Mouse (Mus musculus) heart, postnatal 10 days (tissue): ENCODE results near the gene Dock11. TPM values are rescaled to one million over a fixed set of nuclear protein-coding genes. Genes with fewer than 3 reads are reported as not detected.

Experiments used
- DNase-seq, 2 experiments: peaks; one replicate each; pipeline ENCODE4 v3.0.0; 2021
- intact Hi-C: fragments of 180-260 bp; cut with DNase I; formaldehyde crosslinking; loops from one replicate; pipeline ENCODE4 v1.15.1; 2025
- total RNA-seq, 2 experiments: library from RNA; stranded (reverse); gene quantifications; 2 replicates each; pipeline ENCODE4 v1.2.3; 2021

Gene Dock11
- total RNA-seq, 2 experiments from 2014 or later = 8.0 to 10.4 TPM

GRCm38 (mm10) chrX:35946394-35946793 lies 57.8 kb downstream of the Dock11 start:
- intact Hi-C loops = no loop called here
- no peak for DNase-seq

GRCm38 (mm10) chrX:35950135-35950534 lies 61.5 kb downstream of the Dock11 start:
- no peak for DNase-seq
- intact Hi-C loops = no loop called here

- no peak for DNase-seq
- intact Hi-C loops = no loop called here
These were observed 63.3 kb downstream of the Dock11 start for GRCm38 (mm10) chrX:35951945-35952344.

- intact Hi-C loops = no loop called here
These were observed 64.0 kb downstream of the Dock11 start for GRCm38 (mm10) chrX:35952521-35953095.

GRCm38 (mm10) chrX:35956236-35956635 lies 67.6 kb downstream of the Dock11 start:
- intact Hi-C loops = no loop called here
- no peak for DNase-seq

More at GRCm38 (mm10) chrX:35952521-35953095, 64.0 kb downstream of the Dock11 start:
- DNase-seq = no peak

GRCm38 (mm10) chrX:35963087-35963486 lies 74.5 kb downstream of the Dock11 start:
- intact Hi-C loops = no loop called here
- no peak for DNase-seq

GRCm38 (mm10) chrX:35969276-35969675 lies 80.6 kb downstream of the Dock11 start:
- intact Hi-C loops = no loop called here

GRCm38 (mm10) chrX:35976657-35977056 lies 88.0 kb downstream of the Dock11 start:
- intact Hi-C loops = no loop called here

More at GRCm38 (mm10) chrX:35969276-35969675, 80.6 kb downstream of the Dock11 start:
- no peak for DNase-seq

GRCm38 (mm10) chrX:35987981-35988380 lies 99.3 kb downstream of the Dock11 start:
- no peak for DNase-seq
- intact Hi-C loops = no loop called here

More at GRCm38 (mm10) chrX:35976657-35977056, 88.0 kb downstream of the Dock11 start:
- no peak for DNase-seq

GRCm38 (mm10) chrX:35990508-35991095 lies 102.0 kb downstream of the Dock11 start:
- intact Hi-C loops = no loop called here
- DNase-seq = no peak

GRCm38 (mm10) chrX:35994226-35994625 lies 105.6 kb downstream of the Dock11 start:
- intact Hi-C loops = no loop called here
- DNase-seq = no peak

- DNase-seq = peak; percentile 20 to 25
- intact Hi-C loops = loop anchor here (2.0 to 5.0 kb wide), 2 partner anchors 118 to 160 kb away; no protein-coding TSS in a partner anchor
These were observed 108.4 kb downstream of the Dock11 start for GRCm38 (mm10) chrX:35997004-35997403.

GRCm38 (mm10) chrX:35997793-35998419 lies 109.3 kb downstream of the Dock11 start:
- DNase-seq = no peak
- intact Hi-C loops = loop anchor here (2.0 to 5.0 kb wide), 2 partner anchors 119 to 161 kb away; no protein-coding TSS in a partner anchor

GRCm38 (mm10) chrX:36025651-36026050 lies 137.0 kb downstream of the Dock11 start:
- DNase-seq = no peak
- intact Hi-C loops = no loop called here

GRCm38 (mm10) chrX:36031113-36031512 lies 142.5 kb downstream of the Dock11 start:
- intact Hi-C loops = no loop called here
- DNase-seq = no peak

GRCm38 (mm10) chrX:36034045-36034444 lies 145.4 kb downstream of the Dock11 start:
- no peak for DNase-seq
- intact Hi-C loops = no loop called here

GRCm38 (mm10) chrX:36045731-36046130 lies 157.1 kb downstream of the Dock11 start:
- intact Hi-C loops = no loop called here
- no peak for DNase-seq

- peak; percentile 42 to 62 for DNase-seq
- intact Hi-C loops = no loop called here
These were observed 158.8 kb downstream of the Dock11 start for GRCm38 (mm10) chrX:36047451-36047850.

- DNase-seq = no peak
- intact Hi-C loops = loop anchor here (10.0 kb wide), 1 partner anchor 124 kb away; no protein-coding TSS in a partner anchor
These were observed 161.7 kb downstream of the Dock11 start for GRCm38 (mm10) chrX:36050312-36050711.

GRCm38 (mm10) chrX:36073997-36074396 lies 185.4 kb downstream of the Dock11 start:
- intact Hi-C loops = no loop called here
- no peak for DNase-seq

GRCm38 (mm10) chrX:36077164-36077563 lies 188.5 kb downstream of the Dock11 start:
- intact Hi-C loops = no loop called here
- no peak for DNase-seq

- intact Hi-C loops = loop anchor here (5.0 kb wide), 1 partner anchor 34 kb away; no protein-coding TSS in a partner anchor
- peak; percentile 11 to 15 for DNase-seq
These were observed 194.3 kb downstream of the Dock11 start for GRCm38 (mm10) chrX:36082917-36083316.
